Mouse (Mus musculus): ENCODE data around the gene Dbx2. TPM values are rescaled to one million over a fixed set of nuclear protein-coding genes. Genes with fewer than 3 reads are reported as not detected.

The Dbx2 gene
- polyA plus RNA-seq, 1 experiment from 2014 or later = not detected

- no peaks in the 10 kb centered on the region for H3K9me3 ChIP-seq (replicated peaks)
- peaks cover 5% of the 10 kb centered on the region; the same call in 1 of the 2 replicates for H3K4me1 ChIP-seq (replicated peaks)
- DNase-seq (no peak), ATAC-seq (ENCODE audit: low read depth) (no peak)
- H3K4me2 ChIP-seq = no peak overlapping the region
- H3K36me3 ChIP-seq = no peaks in the 10 kb centered on the region
- H3K9ac ChIP-seq = no peak overlapping the region
- 0 out of 2 replicates have a peak, but pooled peaks cover 3% of the 10 kb centered on the region for H3K27me3 ChIP-seq
- no peak overlapping the region for H3K27ac ChIP-seq
- WGBS (ENCODE audit: insufficient replicate concordance) = 50% methylated on average over 2 of the region's 2 CpGs
- H3K4me3 ChIP-seq (replicated peaks) = no peak overlapping the region
Observed at GRCm38 (mm10) chr15:95661718-95662117, 6.0 kb upstream of the Dbx2 start.

- Histone ChIP-seq H3K9ac (no peak overlapping the region), H3K4me1 (replicated peaks) (peaks cover 5% of the 10 kb centered on the region; the same call in 1 of the 2 replicates), H3K27me3 (peaks cover 3% of the 10 kb centered on the region), H3K27ac (no peak overlapping the region), H3K4me3 (replicated peaks) (no peak overlapping the region), H3K9me3 (replicated peaks) (no peaks in the 10 kb centered on the region), H3K4me2 (no peak overlapping the region), H3K36me3 (no peaks in the 10 kb centered on the region)
- ATAC-seq (ENCODE audit: low read depth) = peak; percentile 97
- 33% methylated on average over 5 of the region's 5 CpGs for WGBS (ENCODE audit: insufficient replicate concordance)
- DNase-seq = peak; percentile 49
Observed at GRCm38 (mm10) chr15:95660368-95660767, 4.6 kb upstream of the Dbx2 start.

- H3K4me3 ChIP-seq (replicated peaks) = no peak overlapping the region
- H3K9ac ChIP-seq = no peak overlapping the region
- H3K36me3 ChIP-seq = no peaks in the 10 kb centered on the region
- no peak overlapping the region for H3K27ac ChIP-seq
- peaks cover 59% of the 10 kb centered on the region for H3K27me3 ChIP-seq
- ATAC-seq (ENCODE audit: low read depth) = no peak
- 4% methylated on average over 49 of the region's 49 CpGs for WGBS (ENCODE audit: insufficient replicate concordance)
- 0 out of 2 replicates have a peak overlapping the region, but pooled peaks have one; percentile 14 for H3K4me2 ChIP-seq
- no peak for DNase-seq
- H3K4me1 ChIP-seq (replicated peaks) = no peaks in the 10 kb centered on the region
- no peaks in the 10 kb centered on the region for H3K9me3 ChIP-seq (replicated peaks)
Observed at GRCm38 (mm10) chr15:95654211-95654897, 1.4 kb downstream of the Dbx2 start.

GRCm38 (mm10) chr15:95653812-95654210 is 1.9 kb downstream of the Dbx2 start:
- Histone ChIP-seq H3K9me3 (replicated peaks) (no peaks in the 10 kb centered on the region), H3K9ac (no peak overlapping the region), H3K36me3 (no peaks in the 10 kb centered on the region), H3K27me3 (peaks cover 62% of the 10 kb centered on the region), H3K27ac (no peak overlapping the region), H3K4me3 (replicated peaks) (no peak overlapping the region), H3K4me1 (replicated peaks) (no peaks in the 10 kb centered on the region), H3K4me2 (no peak overlapping the region)
- WGBS (ENCODE audit: insufficient replicate concordance) = 8% methylated on average over 6 of the region's 6 CpGs
- DNase-seq (no peak), ATAC-seq (ENCODE audit: low read depth) (no peak)

- ATAC-seq (ENCODE audit: low read depth) = no peak
- Histone ChIP-seq H3K27ac (no peak overlapping the region), H3K4me3 (replicated peaks) (no peak overlapping the region), H3K4me1 (replicated peaks) (no peaks in the 10 kb centered on the region), H3K36me3 (no peaks in the 10 kb centered on the region), H3K9me3 (replicated peaks) (no peaks in the 10 kb centered on the region), H3K27me3 (peaks cover 62% of the 10 kb centered on the region), H3K9ac (no peak overlapping the region), H3K4me2 (no peak overlapping the region)
- WGBS (ENCODE audit: insufficient replicate concordance) = 5% methylated on average over 23 of the region's 23 CpGs
- DNase-seq = no peak
Observed at GRCm38 (mm10) chr15:95652898-95653707, 2.7 kb downstream of the Dbx2 start.

DNA sequence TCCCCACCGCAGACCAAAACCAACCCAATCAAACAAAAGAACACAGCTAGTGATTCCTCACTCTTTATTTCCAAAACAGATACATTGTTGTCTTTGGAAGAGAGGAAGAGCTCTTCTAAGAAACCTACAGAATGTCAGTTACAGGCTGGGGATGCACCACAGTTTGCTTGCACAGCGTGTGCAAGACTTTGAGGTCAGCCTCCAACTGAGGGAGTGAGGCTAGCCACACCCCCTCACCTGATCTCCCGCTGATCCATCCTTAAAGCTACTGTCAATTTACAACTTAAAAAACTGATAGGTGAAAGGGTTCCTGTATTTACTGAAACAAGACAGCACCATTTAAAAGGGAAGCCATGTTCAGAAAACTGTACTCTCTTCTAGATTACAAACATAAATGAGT is 3.9 kb downstream of the Dbx2 start:
- Histone ChIP-seq H3K9me3 (replicated peaks) (no peaks in the 10 kb centered on the region), H3K9ac (no peak overlapping the region), H3K36me3 (no peaks in the 10 kb centered on the region), H3K4me3 (replicated peaks) (no peak overlapping the region), H3K4me2 (no peak overlapping the region), H3K27ac (no peak overlapping the region), H3K4me1 (replicated peaks) (no peaks in the 10 kb centered on the region), H3K27me3 (peaks cover 60% of the 10 kb centered on the region)
- no peak for ATAC-seq (ENCODE audit: low read depth)
- WGBS (ENCODE audit: insufficient replicate concordance) = 3% methylated on average over 3 of the region's 3 CpGs
- no peak for DNase-seq

DNA sequence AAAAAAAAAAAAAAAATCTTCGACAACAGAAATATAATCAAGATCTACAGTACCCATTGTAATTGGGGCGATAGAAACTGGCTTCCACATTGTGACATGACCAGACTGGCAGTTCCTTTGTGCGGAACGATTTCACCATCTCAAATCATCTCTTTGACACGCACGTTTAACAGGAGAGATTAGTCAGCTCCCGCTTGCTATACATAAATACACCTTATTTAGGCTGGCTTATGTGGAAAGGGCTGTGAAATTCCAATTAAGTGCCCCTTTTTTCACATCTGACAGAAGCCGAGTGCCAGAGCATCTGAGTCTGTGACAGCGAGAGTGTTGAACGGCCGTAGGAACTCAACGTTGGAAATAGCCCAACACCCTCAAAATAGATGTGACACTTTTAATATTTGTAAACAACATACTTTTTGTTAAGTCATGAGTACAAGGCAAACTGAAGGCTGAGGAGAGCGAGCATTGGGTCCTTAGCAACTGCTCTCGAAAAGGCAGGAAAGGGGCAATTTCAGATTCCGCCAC is 12.2 kb downstream of the Dbx2 start:
- DNase-seq (no peak), ATAC-seq (ENCODE audit: low read depth) (no peak)
- Histone ChIP-seq H3K9ac (no peak overlapping the region), H3K4me3 (replicated peaks) (no peak overlapping the region), H3K9me3 (replicated peaks) (no peaks in the 10 kb centered on the region), H3K4me1 (replicated peaks) (no peaks in the 10 kb centered on the region), H3K27me3 (no peaks in the 10 kb centered on the region), H3K4me2 (no peak overlapping the region), H3K36me3 (no peaks in the 10 kb centered on the region), H3K27ac (no peak overlapping the region)
- WGBS (ENCODE audit: insufficient replicate concordance) = 77% methylated on average over 15 of the region's 15 CpGs

- ATAC-seq (ENCODE audit: low read depth) (no peak), DNase-seq (no peak)
- H3K36me3 ChIP-seq = no peaks in the 10 kb centered on the region
- H3K4me2 ChIP-seq = no peak overlapping the region
- H3K9me3 ChIP-seq (replicated peaks) = no peaks in the 10 kb centered on the region
- H3K4me1 ChIP-seq (replicated peaks) = no peaks in the 10 kb centered on the region
- no peaks in the 10 kb centered on the region for H3K27me3 ChIP-seq
- 25% methylated on average over 11 of the region's 11 CpGs for WGBS (ENCODE audit: insufficient replicate concordance)
- no peak overlapping the region for H3K4me3 ChIP-seq (replicated peaks)
- H3K9ac ChIP-seq = no peak overlapping the region
- no peak overlapping the region for H3K27ac ChIP-seq
Observed at GRCm38 (mm10) chr15:95640347-95640746, 15.4 kb downstream of the Dbx2 start.

GRCm38 (mm10) chr15:95639829-95640134 is 16.0 kb downstream of the Dbx2 start:
- 64% methylated on average over 9 of the region's 9 CpGs for WGBS (ENCODE audit: insufficient replicate concordance)
- Histone ChIP-seq H3K27ac (no peak overlapping the region), H3K4me2 (no peak overlapping the region)

DNA sequence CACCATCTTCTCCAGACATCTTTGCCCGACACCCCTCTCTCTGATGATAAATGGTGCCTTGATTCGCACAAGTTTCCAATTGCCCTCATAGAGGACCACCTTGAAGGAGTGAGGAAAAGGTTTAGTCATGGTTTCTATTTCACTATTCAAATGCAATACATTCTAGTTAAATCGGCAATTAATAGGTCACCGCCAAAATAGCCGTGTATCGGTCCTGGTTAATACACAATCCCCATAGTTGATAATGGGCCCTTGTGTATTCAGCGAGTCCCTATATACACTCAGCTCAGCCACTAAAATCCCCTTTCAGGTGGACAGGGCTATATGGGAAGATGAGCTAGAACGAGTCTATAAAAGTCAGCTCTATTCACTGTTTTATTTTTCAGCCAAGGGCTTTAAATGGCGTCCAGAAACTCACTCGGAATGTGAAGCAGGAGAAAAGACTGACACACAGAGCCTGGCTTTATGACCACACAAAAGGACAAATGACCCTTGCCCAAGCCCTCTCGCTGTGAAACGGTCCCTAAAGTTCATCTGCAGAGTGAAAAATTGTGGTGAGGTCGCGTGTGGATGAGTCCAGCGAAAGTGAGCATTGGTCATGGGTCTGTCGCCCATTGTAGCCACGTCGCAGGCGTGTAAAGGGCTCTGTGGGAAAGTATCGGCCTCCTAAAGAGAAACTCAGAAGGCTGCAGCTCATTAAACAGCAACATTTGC is 16.5 kb downstream of the Dbx2 start:
- H3K27ac ChIP-seq = no peak overlapping the region
- no peaks in the 10 kb centered on the region for H3K27me3 ChIP-seq
- WGBS (ENCODE audit: insufficient replicate concordance) = 79% methylated on average over 20 of the region's 20 CpGs

More at GRCm38 (mm10) chr15:95639829-95640134, 16.0 kb downstream of the Dbx2 start:
- H3K9ac ChIP-seq = no peak overlapping the region
- ATAC-seq (ENCODE audit: low read depth) = no peak
- H3K27me3 ChIP-seq = no peaks in the 10 kb centered on the region
- DNase-seq = no peak
- no peaks in the 10 kb centered on the region for H3K36me3 ChIP-seq
- H3K9me3 ChIP-seq (replicated peaks) = no peaks in the 10 kb centered on the region
- no peaks in the 10 kb centered on the region for H3K4me1 ChIP-seq (replicated peaks)
- no peak overlapping the region for H3K4me3 ChIP-seq (replicated peaks)

DNA sequence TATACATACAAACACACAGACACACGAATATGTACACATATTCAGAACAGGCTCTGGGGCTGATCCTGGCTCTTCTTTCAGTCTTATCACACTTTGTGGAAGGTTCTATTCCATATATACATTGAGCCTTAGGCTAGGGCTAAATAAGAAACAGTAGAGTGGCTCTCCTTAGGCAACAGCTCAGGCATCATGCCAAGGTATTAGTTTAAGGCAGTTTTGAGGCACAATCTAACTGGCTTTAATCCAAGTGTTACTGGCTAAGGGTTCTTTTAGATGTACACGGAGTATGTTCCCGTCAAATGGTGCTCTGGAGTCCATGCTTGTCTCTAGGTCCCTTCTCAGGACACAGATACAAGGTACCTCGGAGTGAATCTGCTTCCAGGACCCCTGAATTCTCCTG is 31.4 kb downstream of the Dbx2 start:
- no peak for DNase-seq
- WGBS (ENCODE audit: insufficient replicate concordance) = 63% methylated on average over 4 of the region's 4 CpGs

More for the DNA sequence above, 16.5 kb downstream of the Dbx2 start:
- DNase-seq (no peak), ATAC-seq (ENCODE audit: low read depth) (no peak)
- no peaks in the 10 kb centered on the region for H3K36me3 ChIP-seq
- H3K4me1 ChIP-seq (replicated peaks) = no peaks in the 10 kb centered on the region
- H3K4me2 ChIP-seq = no peak overlapping the region
- no peaks in the 10 kb centered on the region for H3K9me3 ChIP-seq (replicated peaks)
- no peak overlapping the region for H3K9ac ChIP-seq
- H3K4me3 ChIP-seq (replicated peaks) = no peak overlapping the region

More for the DNA sequence above, 31.4 kb downstream of the Dbx2 start:
- Histone ChIP-seq H3K4me1 (replicated peaks) (no peaks in the 10 kb centered on the region), H3K27me3 (no peaks in the 10 kb centered on the region), H3K27ac (no peak overlapping the region), H3K9me3 (replicated peaks) (no peaks in the 10 kb centered on the region), H3K36me3 (no peaks in the 10 kb centered on the region), H3K4me3 (replicated peaks) (no peak overlapping the region), H3K9ac (no peak overlapping the region), H3K4me2 (no peak overlapping the region)
- no peak for ATAC-seq (ENCODE audit: low read depth)
